Mouse (Mus musculus): Measurements from ENCODE around the gene Upk3b. TPM values are rescaled to one million over a fixed set of nuclear protein-coding genes. Genes with fewer than 3 reads are reported as not detected.

The Upk3b gene
- total and polyA plus RNA-seq, 2 experiments from 2014 or later: not detected

GRCm38 (mm10) chr5:136025712-136026111, 12.6 kb upstream of the Upk3b start:
- 86% methylated on average over 3 of the region's 3 CpGs for WGBS
- Histone ChIP-seq H3K27me3 (ENCODE audit: insufficient read depth, low read length) (no peaks in the 10 kb centered on the region), H3K9ac (replicated peaks; ENCODE audit: low read length, poor library complexity, severe bottlenecking) (no peak overlapping the region), H3K4me2 (ENCODE audit: low read depth, low read length, poor library complexity, severe bottlenecking) (no peak overlapping the region), H3K9me3 (ENCODE audit: low read length) (no peaks in the 10 kb centered on the region), H3K27ac (ENCODE audit: low read depth, low read length) (no peak overlapping the region), H3K36me3 (ENCODE audit: insufficient read depth, low read length) (peaks cover 55% of the 10 kb centered on the region), H3K4me3 (ENCODE audit: low read depth, low read length) (no peak overlapping the region), H3K4me1 (ENCODE audit: insufficient read depth, low read length) (no peaks in the 10 kb centered on the region)
- DNase-seq (ENCODE audit: low spot score) (no peak), ATAC-seq (ENCODE audit: low FRiP score) (no peak)
- no peak for TF ChIP-seq CTCF (IDR thresholded peaks at IDR 0.05)

- no peaks in the 10 kb centered on the region for H3K9me3 ChIP-seq (ENCODE audit: low read length)
- H3K4me2 ChIP-seq (ENCODE audit: low read depth, low read length, poor library complexity, severe bottlenecking): no peak overlapping the region
- 76% methylated on average over 9 of the region's 9 CpGs for WGBS
- H3K4me1 ChIP-seq (ENCODE audit: insufficient read depth, low read length): no peaks in the 10 kb centered on the region
- no peak for DNase-seq (ENCODE audit: low spot score)
- no peak overlapping the region for H3K27ac ChIP-seq (ENCODE audit: low read depth, low read length)
- H3K9ac ChIP-seq (replicated peaks; ENCODE audit: low read length, poor library complexity, severe bottlenecking): no peak overlapping the region
- no peaks in the 10 kb centered on the region for H3K27me3 ChIP-seq (ENCODE audit: insufficient read depth, low read length)
- TF ChIP-seq CTCF (IDR thresholded peaks at IDR 0.05): no peak
- H3K36me3 ChIP-seq (ENCODE audit: insufficient read depth, low read length): peaks cover 62% of the 10 kb centered on the region
- no peak overlapping the region for H3K4me3 ChIP-seq (ENCODE audit: low read depth, low read length)
- ATAC-seq (ENCODE audit: low FRiP score): no peak
Observed at GRCm38 (mm10) chr5:136026859-136027258, 11.4 kb upstream of the Upk3b start.

DNA sequence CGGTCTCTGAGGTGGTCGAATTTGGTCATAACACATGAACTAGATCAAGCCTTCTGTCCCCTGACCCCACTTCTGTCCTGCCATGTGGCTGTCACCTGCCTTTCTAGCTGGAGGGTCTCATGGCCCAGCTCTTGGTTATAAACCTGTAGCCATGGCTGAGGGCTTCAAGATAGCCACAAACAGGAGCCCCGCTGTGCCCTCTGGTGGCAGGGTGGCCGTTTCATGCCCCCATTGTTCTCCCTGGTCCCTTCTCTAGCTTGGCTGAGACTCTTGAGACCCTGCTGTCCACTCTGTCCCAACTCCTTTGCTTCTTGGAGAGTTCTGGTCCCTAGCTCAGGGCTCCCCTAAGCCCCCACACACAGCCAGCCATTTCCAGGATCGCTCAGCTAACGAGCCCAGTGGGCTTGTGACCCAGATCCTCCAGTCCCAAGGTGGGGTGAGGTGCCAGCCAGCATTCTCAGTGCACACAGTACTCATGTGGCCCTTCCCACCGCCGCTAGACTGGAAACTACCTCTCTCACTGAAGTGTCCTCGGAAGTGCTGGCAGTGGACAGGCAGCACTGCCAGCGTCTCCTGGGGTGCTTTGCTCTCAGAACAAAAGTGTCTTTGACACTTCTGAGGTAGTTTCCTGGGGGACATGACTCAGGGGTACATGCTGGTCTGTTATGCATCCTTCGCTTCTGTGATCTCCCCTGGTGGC, 10.5 kb upstream of the Upk3b start:
- 79% methylated on average over 11 of the region's 11 CpGs for WGBS
- H3K9ac ChIP-seq (replicated peaks; ENCODE audit: low read length, poor library complexity, severe bottlenecking): no peak overlapping the region
- H3K27ac ChIP-seq (ENCODE audit: low read depth, low read length): no peak overlapping the region
- peak; percentile 19; the same call in 1 of the 2 replicates for TF ChIP-seq CTCF (IDR thresholded peaks at IDR 0.05)
- H3K4me1 ChIP-seq (ENCODE audit: insufficient read depth, low read length): no peaks in the 10 kb centered on the region
- ATAC-seq (ENCODE audit: low FRiP score) (no peak), DNase-seq (ENCODE audit: low spot score) (no peak)
- no peaks in the 10 kb centered on the region for H3K27me3 ChIP-seq (ENCODE audit: insufficient read depth, low read length)
- H3K9me3 ChIP-seq (ENCODE audit: low read length): no peaks in the 10 kb centered on the region
- H3K4me2 ChIP-seq (ENCODE audit: low read depth, low read length, poor library complexity, severe bottlenecking): no peak overlapping the region
- H3K4me3 ChIP-seq (ENCODE audit: low read depth, low read length): no peak overlapping the region
- H3K36me3 ChIP-seq (ENCODE audit: insufficient read depth, low read length): peaks cover 69% of the 10 kb centered on the region

GRCm38 (mm10) chr5:136034868-136035267, 3.4 kb upstream of the Upk3b start:
- no peaks in the 10 kb centered on the region for H3K4me1 ChIP-seq (ENCODE audit: insufficient read depth, low read length)
- no peak overlapping the region for H3K9ac ChIP-seq (replicated peaks; ENCODE audit: low read length, poor library complexity, severe bottlenecking)
- 91% methylated on average over 4 of the region's 4 CpGs for WGBS
- no peak for TF ChIP-seq CTCF (IDR thresholded peaks at IDR 0.05)
- DNase-seq (ENCODE audit: low spot score) (no peak), ATAC-seq (ENCODE audit: low FRiP score) (no peak)
- no peak overlapping the region for H3K4me3 ChIP-seq (ENCODE audit: low read depth, low read length)
- no peak overlapping the region for H3K4me2 ChIP-seq (ENCODE audit: low read depth, low read length, poor library complexity, severe bottlenecking)
- H3K27ac ChIP-seq (ENCODE audit: low read depth, low read length): no peak overlapping the region
- H3K36me3 ChIP-seq (ENCODE audit: insufficient read depth, low read length): peaks cover 28% of the 10 kb centered on the region
- no peaks in the 10 kb centered on the region for H3K27me3 ChIP-seq (ENCODE audit: insufficient read depth, low read length)
- H3K9me3 ChIP-seq (ENCODE audit: low read length): no peaks in the 10 kb centered on the region

DNA sequence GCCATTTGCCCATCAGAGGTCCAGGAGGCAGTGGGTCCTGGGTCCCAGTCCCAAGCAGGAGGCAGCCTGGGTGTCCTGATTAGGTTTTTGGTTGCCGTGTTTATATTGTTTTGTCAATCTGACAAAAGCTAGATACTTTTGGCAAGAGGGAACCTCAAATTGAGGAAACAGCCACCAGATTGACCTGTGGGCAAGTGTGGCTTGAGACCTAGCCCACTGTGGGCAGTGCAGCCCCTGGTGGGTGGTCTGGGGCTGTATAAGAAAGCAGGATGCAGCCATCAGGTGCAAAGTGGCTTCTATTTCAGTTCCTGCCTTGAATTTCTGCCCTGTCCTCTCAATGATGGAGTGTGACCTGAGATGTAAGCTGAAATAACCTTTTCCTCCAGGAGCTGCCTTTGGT, 3.0 kb upstream of the Upk3b start:
- DNase-seq (ENCODE audit: low spot score): no peak
- Histone ChIP-seq H3K27me3 (ENCODE audit: insufficient read depth, low read length) (no peaks in the 10 kb centered on the region), H3K36me3 (ENCODE audit: insufficient read depth, low read length) (peaks cover 23% of the 10 kb centered on the region), H3K4me2 (ENCODE audit: low read depth, low read length, poor library complexity, severe bottlenecking) (no peak overlapping the region), H3K9me3 (ENCODE audit: low read length) (no peaks in the 10 kb centered on the region), H3K4me1 (ENCODE audit: insufficient read depth, low read length) (no peaks in the 10 kb centered on the region), H3K9ac (replicated peaks; ENCODE audit: low read length, poor library complexity, severe bottlenecking) (no peak overlapping the region), H3K27ac (ENCODE audit: low read depth, low read length) (no peak overlapping the region), H3K4me3 (ENCODE audit: low read depth, low read length) (no peak overlapping the region)
- 91% methylated on average over 1 of the region's 1 CpGs for WGBS
- ATAC-seq (ENCODE audit: low FRiP score): no peak
- no peak for TF ChIP-seq CTCF (IDR thresholded peaks at IDR 0.05)

DNA sequence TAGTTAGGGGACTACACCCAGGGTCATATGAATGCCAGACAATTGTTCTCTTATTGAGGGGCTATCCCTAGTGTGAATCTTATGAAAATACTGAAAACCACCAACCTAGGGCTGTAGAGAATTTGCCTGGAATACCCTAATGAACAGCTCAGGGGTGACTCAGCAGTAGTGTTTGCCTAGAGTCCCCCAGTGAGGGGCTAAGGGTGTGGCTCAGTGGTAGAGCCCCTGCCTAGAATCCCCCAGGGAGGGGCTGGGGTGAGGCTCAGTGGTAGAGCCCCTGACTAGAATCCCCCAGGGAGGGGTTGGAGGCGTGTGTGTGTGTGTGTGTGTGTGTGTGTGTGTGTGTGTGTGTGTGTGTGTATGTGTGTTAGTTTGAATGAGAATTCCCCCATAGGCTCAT, 1.6 kb upstream of the Upk3b start:
- Histone ChIP-seq H3K4me2 (ENCODE audit: low read depth, low read length, poor library complexity, severe bottlenecking) (no peak overlapping the region), H3K27ac (ENCODE audit: low read depth, low read length) (no peak overlapping the region), H3K36me3 (ENCODE audit: insufficient read depth, low read length) (peaks cover 11% of the 10 kb centered on the region), H3K27me3 (ENCODE audit: insufficient read depth, low read length) (no peaks in the 10 kb centered on the region), H3K9ac (replicated peaks; ENCODE audit: low read length, poor library complexity, severe bottlenecking) (no peak overlapping the region), H3K9me3 (ENCODE audit: low read length) (no peaks in the 10 kb centered on the region), H3K4me3 (ENCODE audit: low read depth, low read length) (no peak overlapping the region), H3K4me1 (ENCODE audit: insufficient read depth, low read length) (no peaks in the 10 kb centered on the region)
- 75% methylated on average over 1 of the region's 1 CpGs for WGBS
- DNase-seq (ENCODE audit: low spot score): no peak
- no peak for TF ChIP-seq CTCF (IDR thresholded peaks at IDR 0.05)
- no peak for ATAC-seq (ENCODE audit: low FRiP score)

Measured in midbrain, postnatal 0 days (tissue).